Mouse (Mus musculus) forebrain, embryonic 16.5 days (tissue): ENCODE data around the gene Gfi1. TPM values are rescaled to one million over a fixed set of nuclear protein-coding genes. Genes with fewer than 3 reads are reported as not detected.
A peak's percentile ranks its signal among the peaks of the same experiment; 100 is the strongest.

Experiments used
- ATAC-seq: fragments of 200-750 bp; cut with Nextera tagmentation; 2 replicates; pipeline ENCODE4 v1.8.0; 2017; ENCODE audit warnings: mild to moderate bottlenecking, moderate library complexity
- H3K27ac ChIP-seq: fragments of 300-500 bp; sonication (generic); 2 replicates; pipeline ENCODE4 v1.5.1; 2014; ENCODE audit warnings: low read length, control low read depth
- H3K27me3 ChIP-seq: fragments of 300-500 bp; sonication (generic); replicated peaks from 2 replicates; pipeline ENCODE4 v1.6.1; 2014; ENCODE audit warnings: low read length; ENCODE audit not compliant: control insufficient read depth, insufficient read depth
- H3K36me3 ChIP-seq: fragments of 300-500 bp; sonication (generic); 2 replicates; pipeline ENCODE4 v1.6.1; 2014; ENCODE audit not compliant: control insufficient read depth, insufficient read depth
- H3K4me1 ChIP-seq: fragments of 300-500 bp; sonication (generic); replicated peaks from 2 replicates; pipeline ENCODE4 v1.6.1; 2014; ENCODE audit warnings: low read length; ENCODE audit not compliant: control insufficient read depth, insufficient read depth
- H3K4me2 ChIP-seq: fragments of 300-500 bp; sonication (generic); 2 replicates; pipeline ENCODE4 v1.6.1; 2014; ENCODE audit warnings: mild to moderate bottlenecking, low read length, control low read depth
- H3K4me3 ChIP-seq: fragments of 300-500 bp; sonication (generic); replicated peaks from 2 replicates; pipeline ENCODE4 v1.5.1; 2014; ENCODE audit warnings: mild to moderate bottlenecking, low read length, control low read depth
- H3K9ac ChIP-seq: fragments of 300-500 bp; sonication (generic); replicated peaks from 2 replicates; pipeline ENCODE4 v1.6.1; 2014; ENCODE audit warnings: low read depth, low read length, control low read depth
- H3K9me3 ChIP-seq: fragments of 300-500 bp; sonication (generic); 2 replicates; pipeline ENCODE4 v1.6.1; 2016; ENCODE audit warnings: low read length; ENCODE audit not compliant: control insufficient read depth
- WGBS: fragments of 180-500 bp; shearing (Covaris S2); extraction: QIAGEN DNeasy Blood & Tissue Kit; methylation state at CpG from one replicate; pipeline ENCODE4 v1.1.7; 2014; 5-methylcytosine and 5-hydroxymethylcytosine counted together
- polyA plus RNA-seq: library from polyadenylated mRNA; unstranded; fragments of >200 nt; fragmentation: Nextera tagmentation; extraction: Ambion mirVana; gene quantifications from 2 replicates; pipeline ENCODE4 v1.2.1, GENCODE M21; 2015

Gfi1 gene
- polyA plus RNA-seq, result not detected in 2 replicates

- Histone ChIP-seq H3K9me3 (peaks cover 3% of the 10 kb centered on the region; the same call in 1 of the 2 replicates), H3K27me3 (peaks cover 66% of the 10 kb centered on the region), H3K4me1 (peaks cover 44% of the 10 kb centered on the region), H3K36me3 (no peaks in the 10 kb centered on the region), H3K9ac (no peak within 1 kb of the TSS), H3K27ac (no peak within 1 kb of the TSS), H3K4me2 (peak within 1 kb of the TSS; percentile 17), H3K4me3 (peak within 1 kb of the TSS; percentile 23)
- 0 out of 2 replicates have a peak, but pooled peaks have one; percentile 37 for ATAC-seq
- WGBS, result under 1% methylated on average over 41 of the region's 41 CpGs
Measured at GRCm38 (mm10) chr5:107725435-107726261, at the start of gene Gfi1. Gene Gfi1 (minus strand): TSS chr5:107726036.

GRCm38 (mm10) chr5:107772049-107772448 lies 46.2 kb upstream of the Gfi1 start:
- Histone ChIP-seq H3K9me3 (no peaks in the 10 kb centered on the region), H3K36me3 (no peaks in the 10 kb centered on the region), H3K4me2 (no peak overlapping the region), H3K4me1 (no peaks in the 10 kb centered on the region), H3K27ac (no peak overlapping the region), H3K9ac (no peak overlapping the region), H3K27me3 (no peaks in the 10 kb centered on the region), H3K4me3 (no peak overlapping the region)
- ATAC-seq, result no peak
- 91% methylated on average over 5 of the region's 5 CpGs for WGBS

DNA sequence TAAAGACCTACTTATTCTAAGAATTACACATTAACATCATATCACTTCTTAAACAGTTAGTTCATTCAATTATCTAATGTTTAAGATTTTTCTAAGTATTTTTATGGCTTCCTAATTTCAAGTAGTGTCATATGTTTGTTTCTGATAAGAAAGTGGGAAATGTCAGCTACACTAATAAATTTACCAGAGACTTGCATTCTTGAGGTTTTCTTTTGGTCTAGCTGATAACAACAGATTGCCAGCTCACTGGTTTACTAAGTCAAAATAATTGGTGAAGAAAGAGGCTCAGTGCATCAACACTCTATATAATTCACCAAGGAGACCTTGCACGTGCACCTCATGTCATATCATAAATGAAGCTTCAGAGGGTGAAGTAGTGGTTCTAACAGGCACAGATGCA lies 42.4 kb upstream of the Gfi1 start:
- Histone ChIP-seq H3K9ac (no peak overlapping the region), H3K9me3 (no peaks in the 10 kb centered on the region), H3K36me3 (no peaks in the 10 kb centered on the region), H3K27me3 (no peaks in the 10 kb centered on the region), H3K4me1 (no peaks in the 10 kb centered on the region), H3K27ac (no peak overlapping the region), H3K4me2 (no peak overlapping the region), H3K4me3 (no peak overlapping the region)
- ATAC-seq, result no peak
- 96% methylated on average over 1 of the region's 1 CpGs for WGBS

DNA sequence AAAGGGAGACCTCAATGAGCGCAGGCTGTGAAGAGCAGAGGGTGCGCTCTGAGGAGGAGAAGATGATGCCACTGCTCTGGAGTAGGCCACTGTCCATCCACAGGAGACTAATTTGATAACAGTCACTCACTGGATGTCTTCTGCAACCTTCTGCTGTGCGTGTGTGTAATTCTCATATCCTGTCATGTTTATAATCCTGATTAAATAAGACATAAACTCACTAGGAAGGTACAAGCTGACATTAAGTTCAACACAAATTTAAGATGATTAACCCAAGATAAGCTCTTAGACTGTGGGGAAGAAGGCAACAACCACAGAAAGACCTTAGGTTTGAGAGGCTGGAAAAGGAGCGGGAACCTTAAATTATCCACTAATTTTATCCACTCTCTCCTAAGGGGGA lies 40.1 kb upstream of the Gfi1 start:
- H3K36me3 ChIP-seq, result no peaks in the 10 kb centered on the region
- H3K27ac ChIP-seq, result no peak overlapping the region
- no peak for ATAC-seq
- no peaks in the 10 kb centered on the region for H3K27me3 ChIP-seq
- H3K9ac ChIP-seq, result no peak overlapping the region
- H3K4me3 ChIP-seq, result no peak overlapping the region
- no peaks in the 10 kb centered on the region for H3K4me1 ChIP-seq
- WGBS, result 92% methylated on average over 4 of the region's 4 CpGs
- no peak overlapping the region for H3K4me2 ChIP-seq
- no peaks in the 10 kb centered on the region for H3K9me3 ChIP-seq

- Histone ChIP-seq H3K4me3 (no peak overlapping the region), H3K27ac (no peak overlapping the region), H3K9me3 (no peaks in the 10 kb centered on the region), H3K4me2 (no peak overlapping the region), H3K4me1 (no peaks in the 10 kb centered on the region), H3K9ac (no peak overlapping the region), H3K27me3 (no peaks in the 10 kb centered on the region), H3K36me3 (no peaks in the 10 kb centered on the region)
- no peak for ATAC-seq
- 88% methylated on average over 1 of the region's 1 CpGs for whole genome bisulfite sequencing
Measured at GRCm38 (mm10) chr5:107764486-107764885, 38.6 kb upstream of the Gfi1 start.

- Histone ChIP-seq H3K4me2 (no peak overlapping the region), H3K27ac (no peak overlapping the region), H3K4me1 (no peaks in the 10 kb centered on the region), H3K27me3 (no peaks in the 10 kb centered on the region), H3K9me3 (no peaks in the 10 kb centered on the region), H3K36me3 (no peaks in the 10 kb centered on the region), H3K4me3 (no peak overlapping the region), H3K9ac (no peak overlapping the region)
- no peak for ATAC-seq
Measured at GRCm38 (mm10) chr5:107763674-107764073, 37.8 kb upstream of the Gfi1 start.

DNA sequence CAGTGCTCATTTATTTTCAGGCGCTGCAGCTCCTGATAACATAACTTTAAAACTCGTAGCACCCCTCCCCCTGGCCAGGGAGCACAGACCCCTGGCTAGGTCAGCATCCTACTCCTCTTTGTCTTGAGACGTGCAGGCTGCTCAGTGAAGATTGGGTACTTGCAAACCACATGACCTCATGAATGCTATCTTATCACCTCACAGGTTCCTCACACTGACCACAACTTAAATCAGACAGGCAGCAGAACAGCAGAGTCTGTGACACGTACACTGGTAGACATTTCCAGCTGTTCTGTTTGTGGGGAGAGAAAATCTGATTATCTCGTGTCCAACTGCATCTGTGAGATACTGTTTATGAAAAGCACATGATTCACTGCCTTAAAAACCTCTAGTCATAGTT lies 33.3 kb upstream of the Gfi1 start:
- no peak for ATAC-seq
- WGBS, result 75% methylated on average over 5 of the region's 5 CpGs
- Histone ChIP-seq H3K9me3 (no peaks in the 10 kb centered on the region), H3K36me3 (no peaks in the 10 kb centered on the region), H3K4me1 (no peaks in the 10 kb centered on the region), H3K9ac (no peak overlapping the region), H3K27me3 (no peaks in the 10 kb centered on the region), H3K4me3 (no peak overlapping the region), H3K4me2 (no peak overlapping the region), H3K27ac (no peak overlapping the region)

GRCm38 (mm10) chr5:107756072-107756471 lies 30.2 kb upstream of the Gfi1 start:
- ATAC-seq, result no peak

GRCm38 (mm10) chr5:107754740-107755139 lies 28.9 kb upstream of the Gfi1 start:
- Histone ChIP-seq H3K4me3 (no peak overlapping the region), H3K27ac (no peak overlapping the region), H3K9me3 (no peaks in the 10 kb centered on the region), H3K4me1 (no peaks in the 10 kb centered on the region), H3K27me3 (no peaks in the 10 kb centered on the region), H3K4me2 (no peak overlapping the region), H3K9ac (no peak overlapping the region), H3K36me3 (no peaks in the 10 kb centered on the region)
- no peak for ATAC-seq
- 90% methylated on average over 1 of the region's 1 CpGs for WGBS

More at GRCm38 (mm10) chr5:107756072-107756471, 30.2 kb upstream of the Gfi1 start:
- H3K9ac ChIP-seq, result no peak overlapping the region
- H3K27me3 ChIP-seq, result no peaks in the 10 kb centered on the region
- no peaks in the 10 kb centered on the region for H3K36me3 ChIP-seq
- no peak overlapping the region for H3K27ac ChIP-seq
- no peak overlapping the region for H3K4me3 ChIP-seq
- H3K9me3 ChIP-seq, result no peaks in the 10 kb centered on the region
- 77% methylated on average over 2 of the region's 2 CpGs for WGBS
- H3K4me2 ChIP-seq, result no peak overlapping the region
- H3K4me1 ChIP-seq, result no peaks in the 10 kb centered on the region
